Mouse (Mus musculus): ENCODE measurements at regions not wholly inside any gene's neighbourhood (a gene's known extent, or its start where the extent isn't known, plus 50 kb on each side); places are given as distances from the start of the nearest gene placed in this dataset.

DNA sequence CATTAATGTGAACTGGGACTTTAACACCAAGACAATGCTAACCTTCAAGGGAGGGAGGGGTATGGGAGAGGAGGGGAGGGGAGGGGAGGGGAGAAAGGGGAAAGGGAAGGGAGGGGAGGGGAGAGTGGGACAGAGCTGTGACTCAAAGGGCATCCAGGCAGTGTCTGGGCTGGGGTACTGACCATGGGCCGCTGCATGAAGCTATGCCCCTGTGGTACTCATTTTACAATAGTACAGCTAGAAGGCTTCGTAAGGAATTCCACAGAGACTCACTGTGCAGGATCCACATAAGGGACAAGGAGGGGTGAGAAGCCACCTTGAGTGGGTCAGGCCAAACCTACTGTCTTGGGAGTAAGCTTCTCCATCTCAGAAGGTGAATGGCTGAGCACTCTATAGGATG, 403.1 kb downstream of the Glrx3 start:
- Histone ChIP-seq H3K27ac (ENCODE audit: insufficient read depth, low read depth, low read length) (no peak overlapping the region), H3K4me1 (ENCODE audit: control insufficient read depth, insufficient read depth, low read length) (0 out of 2 replicates have a peak, but pooled peaks cover 2% of the 10 kb centered on the region), H3K4me3 (ENCODE audit: insufficient read depth, low read depth, low read length) (no peak overlapping the region)
- TF ChIP-seq CTCF (IDR thresholded peaks at IDR 0.05; ENCODE audit: insufficient read depth, low read depth, low read length) = no peak
- 94% methylated on average over 2 of the region's 2 CpGs for WGBS

DNA sequence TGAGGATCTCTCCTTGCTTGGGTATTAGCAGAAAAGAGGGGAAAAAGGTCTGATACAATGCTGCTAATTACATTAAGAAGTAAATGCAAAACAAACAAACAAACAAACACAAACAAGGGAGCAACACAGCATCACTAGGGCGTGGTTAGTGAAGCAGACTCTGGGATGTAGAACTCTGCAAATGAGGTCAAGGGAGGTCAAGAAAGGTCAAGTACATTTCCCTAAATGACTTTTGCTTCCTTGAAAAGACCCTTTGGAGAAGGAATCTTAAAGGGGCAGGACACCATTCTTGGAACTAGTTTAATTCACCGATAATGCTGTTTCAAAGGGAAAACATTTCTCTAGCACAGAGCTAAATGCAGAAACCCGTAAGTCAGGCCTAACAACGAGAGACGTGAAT, 403.6 kb downstream of the Glrx3 start:
- Histone ChIP-seq H3K4me1 (ENCODE audit: control insufficient read depth, insufficient read depth, low read length) (0 out of 2 replicates have a peak, but pooled peaks cover 2% of the 10 kb centered on the region), H3K4me3 (ENCODE audit: insufficient read depth, low read depth, low read length) (no peak overlapping the region), H3K27ac (ENCODE audit: insufficient read depth, low read depth, low read length) (no peak overlapping the region)
- TF ChIP-seq CTCF (IDR thresholded peaks at IDR 0.05; ENCODE audit: insufficient read depth, low read depth, low read length) (no peak), POLR2A (IDR thresholded peaks at IDR 0.05; ENCODE audit: insufficient read depth, low read depth, low read length) (no peak)
- 73% methylated on average over 5 of the region's 5 CpGs for WGBS

DNA sequence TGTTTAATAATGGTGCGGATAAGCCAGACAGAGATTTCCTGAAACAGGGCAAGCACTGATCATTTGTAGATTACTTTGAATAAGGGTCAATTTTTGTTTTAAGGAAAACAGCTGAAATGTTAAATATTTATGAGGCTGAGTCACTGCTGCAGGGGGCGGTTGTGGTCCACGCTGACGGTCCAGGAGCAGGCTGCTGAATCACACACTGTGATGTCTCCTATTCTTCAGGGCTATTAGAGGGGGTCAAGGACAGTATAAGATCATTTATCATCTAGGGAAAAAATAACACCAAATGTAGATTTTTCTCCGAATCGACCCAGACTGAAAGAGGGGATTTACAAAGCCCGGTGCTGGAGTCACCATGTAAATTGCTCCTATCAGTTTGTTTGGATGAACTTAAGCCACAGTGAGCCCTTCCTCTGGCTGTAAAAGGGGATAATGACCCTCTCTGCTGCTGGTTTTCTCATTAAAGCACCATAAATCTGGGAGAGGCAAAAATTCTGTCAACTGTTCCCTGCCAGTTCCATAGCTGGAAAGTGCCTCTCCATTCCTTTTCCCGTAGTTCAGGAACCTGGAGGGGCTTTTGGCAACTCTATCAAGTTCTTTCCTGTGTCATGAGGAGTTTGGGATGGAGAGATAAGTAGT, 404.2 kb downstream of the Glrx3 start:
- no peak for TF ChIP-seq CTCF (IDR thresholded peaks at IDR 0.05; ENCODE audit: insufficient read depth, low read depth, low read length)
- no peak for TF ChIP-seq POLR2A (IDR thresholded peaks at IDR 0.05; ENCODE audit: insufficient read depth, low read depth, low read length)
- Histone ChIP-seq H3K27ac (ENCODE audit: insufficient read depth, low read depth, low read length) (no peak overlapping the region), H3K4me1 (ENCODE audit: control insufficient read depth, insufficient read depth, low read length) (0 out of 2 replicates have a peak, but pooled peaks cover 2% of the 10 kb centered on the region), H3K4me3 (ENCODE audit: insufficient read depth, low read depth, low read length) (no peak overlapping the region)
- WGBS = 57% methylated on average over 8 of the region's 8 CpGs

DNA sequence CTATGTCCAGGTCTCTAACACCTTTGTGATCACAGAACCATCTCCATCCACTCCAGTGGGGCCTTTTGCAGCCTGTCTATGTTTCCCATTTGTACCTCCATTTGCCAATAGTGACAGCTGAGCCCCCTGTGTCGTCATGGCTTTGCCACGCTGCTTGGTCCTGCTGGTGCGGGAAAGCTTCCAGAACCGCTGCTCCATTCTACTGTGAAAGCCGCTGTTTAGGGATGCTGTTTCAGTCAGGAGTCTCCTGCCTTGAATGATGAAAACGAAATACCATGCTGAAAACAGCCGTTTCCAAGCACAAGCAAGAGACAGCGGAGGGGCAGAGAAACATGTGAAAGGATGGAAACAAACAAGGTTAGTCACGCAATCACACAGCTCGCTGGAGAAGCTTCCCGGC, 410.4 kb downstream of the Glrx3 start:
- TF ChIP-seq CTCF (IDR thresholded peaks at IDR 0.05; ENCODE audit: insufficient read depth, low read depth, low read length) (no peak), POLR2A (IDR thresholded peaks at IDR 0.05; ENCODE audit: insufficient read depth, low read depth, low read length) (no peak)
- Histone ChIP-seq H3K27ac (ENCODE audit: insufficient read depth, low read depth, low read length) (no peak overlapping the region), H3K4me1 (ENCODE audit: control insufficient read depth, insufficient read depth, low read length) (no peaks in the 10 kb centered on the region), H3K4me3 (ENCODE audit: insufficient read depth, low read depth, low read length) (no peak overlapping the region)
- WGBS = 50% methylated on average over 11 of the region's 11 CpGs

DNA sequence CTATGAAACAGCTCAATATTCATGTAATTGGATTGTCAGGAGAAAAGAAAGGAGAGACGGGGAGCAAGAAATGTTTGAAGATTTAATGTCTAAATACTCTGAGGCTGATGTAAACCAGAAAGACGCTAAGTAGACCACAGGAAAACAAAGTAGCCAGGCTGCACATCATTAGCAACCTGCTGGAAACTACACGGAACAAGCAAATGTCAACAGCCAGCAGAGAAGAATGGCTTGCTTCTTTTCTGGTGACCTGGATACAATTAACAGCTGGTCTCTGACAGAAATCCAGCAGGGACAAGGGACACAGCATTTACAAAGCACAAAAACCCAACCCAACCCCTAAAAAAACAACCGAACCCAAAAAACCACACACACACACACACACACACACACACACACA, 413.6 kb downstream of the Glrx3 start:
- Histone ChIP-seq H3K4me3 (ENCODE audit: insufficient read depth, low read depth, low read length) (no peak overlapping the region), H3K4me1 (ENCODE audit: control insufficient read depth, insufficient read depth, low read length) (no peaks in the 10 kb centered on the region), H3K27ac (ENCODE audit: insufficient read depth, low read depth, low read length) (no peak overlapping the region)
- WGBS = 73% methylated on average over 4 of the region's 4 CpGs
- TF ChIP-seq CTCF (IDR thresholded peaks at IDR 0.05; ENCODE audit: insufficient read depth, low read depth, low read length) (no peak), POLR2A (IDR thresholded peaks at IDR 0.05; ENCODE audit: insufficient read depth, low read depth, low read length) (no peak)

DNA sequence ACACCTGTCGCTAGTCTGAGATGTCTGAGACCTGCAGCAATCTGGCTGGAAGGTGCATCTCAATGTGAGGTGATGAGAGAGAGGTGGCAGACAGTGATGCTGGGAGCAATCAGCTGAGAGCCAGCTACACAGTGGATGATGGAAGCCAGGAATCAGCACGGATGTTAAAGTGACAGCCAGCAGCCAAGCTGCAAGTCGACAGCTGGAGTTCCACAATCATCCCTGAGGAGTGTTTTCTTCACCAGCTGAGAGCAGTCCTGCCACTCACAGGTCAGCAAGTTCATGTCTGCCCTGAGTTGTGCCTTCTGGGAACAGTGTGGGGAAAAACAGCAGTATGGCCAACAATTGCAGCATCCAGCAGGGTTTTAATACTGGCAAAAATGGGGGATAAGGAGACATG, 422.3 kb downstream of the Glrx3 start:
- no peaks in the 10 kb centered on the region; the same call in 1 of the 2 replicates for H3K4me1 ChIP-seq (ENCODE audit: control insufficient read depth, insufficient read depth, low read length)
- WGBS = 87% methylated on average over 3 of the region's 3 CpGs
- H3K27ac ChIP-seq (ENCODE audit: insufficient read depth, low read depth, low read length) = no peak overlapping the region
- H3K4me3 ChIP-seq (ENCODE audit: insufficient read depth, low read depth, low read length) = no peak overlapping the region
- TF ChIP-seq CTCF (IDR thresholded peaks at IDR 0.05; ENCODE audit: insufficient read depth, low read depth, low read length) (no peak), POLR2A (IDR thresholded peaks at IDR 0.05; ENCODE audit: insufficient read depth, low read depth, low read length) (no peak)

DNA sequence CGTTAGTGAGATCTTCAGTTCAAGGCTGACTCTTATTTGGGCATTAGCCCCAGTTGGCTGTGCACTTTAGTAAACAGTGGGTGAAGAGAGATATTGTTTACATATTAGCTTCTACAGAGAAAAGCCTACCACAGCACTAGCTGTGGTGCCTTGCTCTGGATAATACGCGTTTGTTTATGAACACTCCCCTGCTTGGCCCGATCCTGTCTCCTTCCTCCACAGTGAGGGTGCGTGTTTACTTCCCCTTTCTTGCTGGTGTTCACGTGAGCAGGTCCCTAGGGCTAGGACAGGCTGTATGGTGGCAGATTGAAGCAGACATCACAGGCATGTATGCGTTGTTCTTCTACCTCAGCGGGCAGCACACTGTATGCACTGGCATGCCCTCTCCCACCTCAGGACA, 423.1 kb downstream of the Glrx3 start:
- Histone ChIP-seq H3K27ac (ENCODE audit: insufficient read depth, low read depth, low read length) (no peak overlapping the region), H3K4me3 (ENCODE audit: insufficient read depth, low read depth, low read length) (no peak overlapping the region), H3K4me1 (ENCODE audit: control insufficient read depth, insufficient read depth, low read length) (peaks cover under 1% of the 10 kb centered on the region)
- no peak for TF ChIP-seq CTCF (IDR thresholded peaks at IDR 0.05; ENCODE audit: insufficient read depth, low read depth, low read length)
- TF ChIP-seq POLR2A (IDR thresholded peaks at IDR 0.05; ENCODE audit: insufficient read depth, low read depth, low read length) = no peak
- WGBS = 85% methylated on average over 8 of the region's 8 CpGs

DNA sequence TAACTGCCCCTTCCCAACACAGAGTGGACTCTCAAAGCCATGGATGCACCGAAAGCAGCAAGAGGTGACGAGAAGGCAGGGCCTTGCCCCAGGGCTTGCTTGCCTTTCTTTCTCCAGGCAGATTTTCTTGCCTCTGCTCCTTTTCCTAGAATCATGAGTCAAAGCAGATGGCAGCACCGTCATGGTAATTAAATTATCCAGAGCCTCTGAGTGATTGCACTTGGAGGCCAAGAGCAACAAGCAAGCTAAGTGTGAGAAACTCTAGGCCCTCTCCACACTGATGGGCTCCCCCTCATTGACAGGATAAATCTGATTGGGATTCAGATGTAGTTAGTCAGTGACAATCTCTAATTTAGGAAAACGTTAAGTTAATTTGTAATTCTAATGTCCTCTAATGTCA, 427.5 kb downstream of the Glrx3 start:
- no peak overlapping the region for H3K27ac ChIP-seq (ENCODE audit: insufficient read depth, low read depth, low read length)
- WGBS = 52% methylated on average over 4 of the region's 4 CpGs
- H3K4me3 ChIP-seq (ENCODE audit: insufficient read depth, low read depth, low read length) = no peak overlapping the region
- H3K4me1 ChIP-seq (ENCODE audit: control insufficient read depth, insufficient read depth, low read length) = peaks cover 3% of the 10 kb centered on the region
- no peak for TF ChIP-seq POLR2A (IDR thresholded peaks at IDR 0.05; ENCODE audit: insufficient read depth, low read depth, low read length)
- TF ChIP-seq CTCF (IDR thresholded peaks at IDR 0.05; ENCODE audit: insufficient read depth, low read depth, low read length) = no peak

DNA sequence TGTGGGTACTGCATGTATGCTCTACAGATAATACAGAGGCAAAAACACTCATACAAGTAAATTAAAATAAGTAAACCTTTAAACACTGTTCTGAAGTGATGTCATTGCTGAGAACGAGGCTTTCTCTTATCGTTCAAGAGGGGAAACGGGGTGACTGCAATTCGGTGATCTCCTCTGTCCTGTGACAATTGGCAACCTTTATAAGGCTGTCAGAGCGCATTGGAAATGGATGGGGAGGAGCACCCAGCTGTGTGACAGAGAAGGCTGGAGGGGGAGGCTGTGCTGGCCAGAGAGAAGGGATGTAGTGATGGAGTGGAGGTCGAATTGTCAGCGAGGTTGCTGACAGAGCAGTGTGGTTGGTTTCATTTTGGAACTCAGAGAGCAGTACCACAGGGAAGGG, 428.0 kb downstream of the Glrx3 start:
- Histone ChIP-seq H3K4me1 (ENCODE audit: control insufficient read depth, insufficient read depth, low read length) (peaks cover 3% of the 10 kb centered on the region), H3K4me3 (ENCODE audit: insufficient read depth, low read depth, low read length) (no peak overlapping the region), H3K27ac (ENCODE audit: insufficient read depth, low read depth, low read length) (no peak overlapping the region)
- 61% methylated on average over 7 of the region's 7 CpGs for WGBS
- no peak for TF ChIP-seq CTCF (IDR thresholded peaks at IDR 0.05; ENCODE audit: insufficient read depth, low read depth, low read length)
- no peak for TF ChIP-seq POLR2A (IDR thresholded peaks at IDR 0.05; ENCODE audit: insufficient read depth, low read depth, low read length)

DNA sequence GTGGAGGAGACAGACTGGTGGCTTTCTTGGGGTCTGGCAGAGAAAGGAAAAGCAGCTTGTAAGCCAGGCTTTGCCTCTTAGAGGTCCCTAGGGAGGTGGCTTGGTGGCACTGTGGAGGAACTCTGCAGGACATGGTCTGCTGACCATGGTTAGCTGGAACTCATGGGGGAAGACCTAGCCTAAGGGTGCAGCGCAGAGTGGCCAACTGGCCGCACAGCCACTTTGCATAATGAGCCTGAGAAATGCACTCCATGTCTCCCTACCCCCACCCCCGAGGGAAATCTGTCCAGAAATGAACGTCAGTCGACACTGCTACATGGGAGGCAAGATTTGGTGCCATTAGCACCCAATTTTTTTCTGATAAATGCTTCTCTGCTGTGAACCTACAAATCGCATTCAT, 429.5 kb downstream of the Glrx3 start:
- 80% methylated on average over 6 of the region's 6 CpGs for WGBS
- H3K4me1 ChIP-seq (ENCODE audit: control insufficient read depth, insufficient read depth, low read length) = peaks cover 3% of the 10 kb centered on the region
- TF ChIP-seq CTCF (IDR thresholded peaks at IDR 0.05; ENCODE audit: insufficient read depth, low read depth, low read length) = no peak
- no peak for TF ChIP-seq POLR2A (IDR thresholded peaks at IDR 0.05; ENCODE audit: insufficient read depth, low read depth, low read length)
- no peak overlapping the region for H3K4me3 ChIP-seq (ENCODE audit: insufficient read depth, low read depth, low read length)
- H3K27ac ChIP-seq (ENCODE audit: insufficient read depth, low read depth, low read length) = no peak overlapping the region
